Mouse (Mus musculus) gonadal fat pad, adult 2 months (tissue): ENCODE data around the gene Ephx3. TPM values are rescaled to one million over a fixed set of nuclear protein-coding genes. Genes with fewer than 3 reads are reported as not detected.
"Not testable (repeated sequence)": the region's sequence is repeated elsewhere in the genome, so short reads cannot be mapped to it uniquely, and the experiment has no call there.

Experiments used
- DNase-seq: peaks from one replicate; pipeline ENCODE4 v3.0.0-alpha.2; 2012; ENCODE audit warnings: low read depth
- polyA plus RNA-seq: library from polyadenylated mRNA; depleted of rRNA; stranded (reverse); fragments of >200 nt; gene quantifications from 2 replicates; pipeline ENCODE4 v1.2.3, GENCODE M21; 2012; rRNA removed

The Ephx3 gene
- polyA plus RNA-seq: 2.6 and 4.1 TPM in 2 replicates

DNA sequence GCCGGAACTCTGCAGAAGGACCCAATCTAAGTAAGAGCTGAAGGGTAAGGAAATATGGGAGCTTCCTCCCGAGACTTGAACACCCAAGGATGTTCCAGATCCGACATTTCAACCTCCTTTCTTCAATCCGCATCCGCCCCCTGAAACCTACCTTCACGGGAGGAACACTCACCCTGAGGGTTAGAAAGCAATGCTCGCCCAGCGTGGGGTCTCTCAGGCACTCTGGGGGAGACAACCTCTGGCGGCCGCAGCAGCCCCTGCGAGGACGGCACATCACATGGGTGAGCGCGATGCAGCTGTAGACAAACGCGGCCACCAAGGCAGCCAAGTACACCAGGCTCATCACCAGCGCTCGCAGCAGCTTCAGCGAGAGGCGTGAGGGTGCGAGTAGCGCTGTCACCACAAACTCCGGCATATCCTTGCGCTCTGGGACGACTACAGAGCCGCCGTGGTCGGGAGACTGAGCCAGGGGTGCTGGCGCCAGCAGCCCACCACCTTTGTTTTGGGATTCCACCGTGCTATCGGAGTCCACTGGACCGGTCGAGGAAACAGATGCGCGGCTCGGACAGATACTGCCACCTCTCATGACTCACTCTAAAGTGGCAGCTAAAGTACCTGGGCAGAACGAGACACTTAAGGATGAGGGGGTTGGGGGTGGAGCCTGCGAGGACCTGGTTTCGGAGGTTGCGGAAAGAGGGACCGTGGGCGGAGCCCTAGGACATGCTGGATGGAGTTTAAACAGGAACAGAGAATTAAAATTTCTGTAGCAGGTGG lies at the start of gene Ephx3:
Gene Ephx3, minus strand, starts transcription at position 687 of the 774 bp plus-strand sequence.
- DNase-seq: no peak

- no peak for DNase-seq
Observed at GRCm38 (mm10) chr17:32238589-32238988, 49.2 kb upstream of the Ephx3 start.

- DNase-seq: no peak
Observed at GRCm38 (mm10) chr17:32235534-32236191, 46.3 kb upstream of the Ephx3 start.

GRCm38 (mm10) chr17:32233174-32233573 lies 43.8 kb upstream of the Ephx3 start:
- DNase-seq: no peak

DNA sequence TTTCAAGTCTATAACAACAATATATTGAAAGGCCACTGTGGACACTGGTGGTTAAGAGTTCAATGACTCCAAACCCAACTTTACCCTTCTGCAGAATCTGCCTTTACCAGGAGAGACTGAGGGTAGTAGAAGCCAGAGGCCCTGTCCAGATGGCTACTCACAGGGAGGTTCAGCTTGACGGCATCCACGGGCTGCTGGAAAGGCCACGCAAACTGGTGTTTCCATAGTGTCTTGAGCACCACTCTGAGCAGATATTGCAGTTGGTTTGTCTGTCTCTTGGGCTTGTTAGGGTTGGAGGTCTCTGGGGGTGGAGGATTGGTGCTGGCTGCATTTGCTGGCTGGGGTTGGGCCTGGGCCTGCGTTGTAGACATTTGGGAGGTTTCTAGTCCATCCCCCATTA lies 39.9 kb upstream of the Ephx3 start:
- no peak for DNase-seq

DNA sequence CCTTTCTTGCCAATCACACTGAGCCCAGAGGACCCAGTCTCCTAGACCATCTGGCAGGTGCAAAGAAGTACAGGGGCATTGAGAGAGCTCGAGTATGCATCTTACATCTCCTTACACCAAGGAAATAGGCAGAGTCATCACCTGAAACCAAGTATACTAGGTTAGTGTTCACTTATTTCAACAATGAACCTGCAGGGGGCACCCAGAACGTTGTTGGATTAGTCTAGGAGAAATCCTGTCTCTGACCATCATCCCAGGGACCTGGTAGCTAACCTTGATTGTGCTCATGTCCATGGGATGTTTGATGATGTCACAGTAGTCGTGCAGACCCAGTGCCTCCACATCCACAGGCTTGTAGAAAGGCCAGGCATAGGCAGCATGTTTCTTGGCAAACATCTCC lies 31.5 kb upstream of the Ephx3 start:
- DNase-seq: no peak

DNA sequence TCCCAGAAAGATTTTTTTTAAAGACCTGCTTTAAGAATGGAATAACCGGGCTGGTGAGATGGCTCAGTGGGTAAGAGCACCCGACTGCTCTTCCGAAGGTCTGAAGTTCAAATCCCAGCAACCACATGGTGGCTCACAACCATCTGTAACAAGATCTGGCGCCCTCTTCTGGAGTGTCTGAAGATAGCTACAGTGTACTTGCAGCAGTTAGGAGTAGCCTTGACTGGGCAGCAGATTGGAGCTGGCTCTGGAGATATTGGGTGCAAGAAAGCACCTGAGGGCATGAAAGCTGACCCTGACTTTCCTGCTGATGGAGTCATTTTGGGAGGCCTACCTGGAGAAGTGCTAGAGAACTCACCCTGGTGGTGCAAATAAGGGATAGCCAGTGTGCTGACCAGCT lies 26.2 kb upstream of the Ephx3 start:
- DNase-seq: not testable (repeated sequence)

- DNase-seq: not testable (repeated sequence)
Observed at GRCm38 (mm10) chr17:32211554-32211953, 22.2 kb upstream of the Ephx3 start.

DNA sequence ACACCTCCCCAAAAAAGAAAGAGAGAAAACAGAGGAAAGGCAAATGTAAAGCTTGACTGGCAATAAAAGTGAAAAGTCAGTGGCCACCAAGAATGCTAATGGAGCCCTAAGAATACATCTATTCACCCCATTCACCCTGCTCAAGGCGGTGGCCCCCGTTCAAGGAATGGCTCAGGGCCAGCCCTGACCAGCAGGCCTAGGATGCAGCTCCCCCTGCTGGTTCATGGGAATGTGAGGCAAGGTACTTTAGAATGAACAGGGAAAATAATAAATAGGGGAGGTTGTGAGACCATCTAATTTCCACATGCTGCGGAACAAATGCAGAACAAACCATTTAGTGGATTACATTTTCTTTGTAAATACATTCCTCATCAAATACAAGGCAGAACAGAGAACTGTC lies 20.4 kb upstream of the Ephx3 start:
- no peak for DNase-seq

DNA sequence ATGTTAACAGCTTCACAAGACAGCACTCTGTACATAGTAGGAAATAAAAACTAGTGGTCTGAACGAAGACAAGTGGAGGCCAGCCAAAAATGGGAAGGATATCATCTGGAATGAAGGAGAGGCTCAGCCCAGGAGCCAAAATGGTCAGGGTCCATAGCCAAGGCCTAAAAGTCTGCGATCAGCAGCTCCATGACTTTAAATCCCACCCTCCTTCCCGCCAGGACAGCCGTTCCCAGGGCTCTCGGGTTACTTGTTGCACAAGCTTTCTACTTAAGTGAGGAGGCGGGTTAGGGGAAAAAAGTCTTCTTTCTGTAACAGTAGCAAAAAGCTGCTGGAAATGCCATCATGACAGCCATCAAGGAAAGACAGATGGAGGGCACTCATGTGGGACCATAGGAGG lies 19.8 kb upstream of the Ephx3 start:
- no peak for DNase-seq

DNA sequence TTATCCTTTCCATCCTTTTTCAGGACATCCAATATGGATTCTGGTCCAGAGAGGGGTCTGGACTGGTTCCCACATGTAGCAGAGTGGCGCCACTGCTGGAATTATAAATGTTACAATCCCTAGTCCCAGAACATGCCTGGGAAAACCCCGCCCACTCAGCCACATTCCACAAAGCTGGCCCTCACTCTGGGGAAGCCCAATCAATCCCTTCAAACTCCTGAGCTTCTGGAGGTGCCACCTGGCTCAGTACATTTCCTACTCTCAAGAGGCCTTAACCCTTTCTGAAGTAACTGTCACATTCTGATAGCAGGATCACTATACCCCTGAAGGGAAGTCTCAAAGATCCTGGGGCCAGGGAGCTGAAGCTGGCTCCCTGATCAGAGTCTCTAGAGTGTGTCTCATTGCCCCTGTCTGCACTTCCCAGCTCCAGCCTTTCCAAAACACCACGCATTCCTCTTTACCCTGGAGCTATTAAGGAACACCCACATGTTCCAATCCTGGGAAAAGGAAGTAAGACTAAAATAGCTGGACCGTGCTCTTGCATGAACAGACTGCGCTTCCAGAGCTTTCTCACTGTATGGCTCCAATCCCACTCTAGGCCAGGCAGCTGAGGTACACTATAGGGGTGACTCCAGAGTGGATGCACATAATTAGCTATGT lies 18.4 kb upstream of the Ephx3 start:
- DNase-seq: peak; percentile 54

DNA sequence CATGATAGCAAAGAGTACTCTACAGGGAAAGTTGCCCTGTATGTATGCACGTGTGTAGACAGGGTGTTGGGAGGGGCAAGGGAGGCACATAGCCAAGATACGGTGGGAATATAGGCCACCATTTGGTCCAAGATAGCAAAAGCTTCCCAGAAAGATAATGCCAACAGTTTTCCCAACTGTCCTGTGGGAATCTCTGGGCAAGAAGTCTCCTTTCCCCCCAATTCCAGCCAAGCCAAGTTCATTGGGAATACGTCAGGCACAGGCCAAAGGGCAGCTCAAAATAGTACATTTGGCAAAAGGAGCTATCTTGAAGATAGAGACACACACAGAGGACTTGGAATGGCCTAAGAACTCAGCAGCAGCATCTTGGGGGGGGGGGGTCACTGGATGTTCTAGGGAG lies 16.0 kb upstream of the Ephx3 start:
- no peak for DNase-seq

- DNase-seq: no peak
Observed at GRCm38 (mm10) chr17:32202972-32203371, 13.6 kb upstream of the Ephx3 start.

GRCm38 (mm10) chr17:32201086-32201485 lies 11.7 kb upstream of the Ephx3 start:
- no peak for DNase-seq

GRCm38 (mm10) chr17:32199796-32200195 lies 10.4 kb upstream of the Ephx3 start:
- DNase-seq: no peak

DNA sequence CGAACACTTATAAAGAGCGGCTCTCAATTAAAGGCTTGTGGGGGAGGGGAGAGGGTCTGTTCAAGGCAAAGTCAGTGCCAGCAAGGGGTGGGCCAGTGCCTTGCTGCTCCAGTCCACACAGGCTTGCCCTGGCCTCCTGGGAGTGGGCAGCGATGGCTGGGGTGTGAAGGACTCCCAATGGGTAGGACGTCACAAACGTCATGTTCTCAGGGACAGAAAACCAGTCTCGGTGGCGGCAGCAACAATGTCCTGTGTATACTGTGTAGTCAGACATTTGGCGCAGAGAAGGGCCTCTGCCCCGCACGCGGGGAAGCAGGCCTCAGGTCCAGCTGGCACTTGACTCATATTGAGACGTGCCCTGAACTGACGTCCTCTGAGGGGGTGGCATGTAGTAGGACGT lies 7.8 kb upstream of the Ephx3 start:
- no peak for DNase-seq

DNA sequence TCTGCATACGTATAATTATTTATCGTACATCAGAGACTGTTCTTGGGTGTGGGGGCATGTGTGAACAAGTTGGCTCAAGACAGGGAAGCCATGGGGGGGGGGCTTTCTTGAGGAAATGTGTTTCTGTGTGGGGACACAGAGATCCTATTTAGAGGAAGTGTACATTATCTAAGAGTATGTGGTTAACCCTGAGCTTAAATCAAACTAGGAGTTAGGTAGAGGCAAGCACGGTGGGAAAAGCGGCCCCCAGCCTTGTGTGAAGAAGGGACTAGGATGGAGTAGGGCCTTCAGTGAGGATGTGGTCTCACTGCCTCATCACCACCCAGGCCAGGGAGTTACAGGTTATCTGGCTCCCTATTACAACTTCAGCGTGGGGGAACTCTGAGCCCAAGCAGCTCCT lies 6.4 kb upstream of the Ephx3 start:
- DNase-seq: no peak

DNA sequence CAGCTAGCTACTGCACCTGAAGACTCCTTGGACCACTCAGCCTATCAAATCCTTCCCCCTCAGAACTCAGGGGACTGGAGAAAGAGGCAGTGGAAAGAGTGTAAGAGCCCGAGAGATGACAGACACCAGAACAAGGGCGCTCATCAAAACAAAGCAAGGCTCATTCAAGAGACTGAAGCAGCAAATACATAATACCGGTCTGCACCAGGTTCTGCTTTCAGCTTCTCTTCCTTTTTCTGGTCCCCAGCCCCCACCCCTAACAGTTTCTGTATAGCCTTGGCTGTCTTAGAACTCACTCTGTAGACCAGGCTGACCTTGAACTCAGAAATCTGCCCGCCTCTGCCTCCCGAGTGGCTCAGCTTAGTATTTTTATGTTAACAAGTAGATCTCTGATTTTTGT lies 3.7 kb upstream of the Ephx3 start:
- DNase-seq: no peak

DNA sequence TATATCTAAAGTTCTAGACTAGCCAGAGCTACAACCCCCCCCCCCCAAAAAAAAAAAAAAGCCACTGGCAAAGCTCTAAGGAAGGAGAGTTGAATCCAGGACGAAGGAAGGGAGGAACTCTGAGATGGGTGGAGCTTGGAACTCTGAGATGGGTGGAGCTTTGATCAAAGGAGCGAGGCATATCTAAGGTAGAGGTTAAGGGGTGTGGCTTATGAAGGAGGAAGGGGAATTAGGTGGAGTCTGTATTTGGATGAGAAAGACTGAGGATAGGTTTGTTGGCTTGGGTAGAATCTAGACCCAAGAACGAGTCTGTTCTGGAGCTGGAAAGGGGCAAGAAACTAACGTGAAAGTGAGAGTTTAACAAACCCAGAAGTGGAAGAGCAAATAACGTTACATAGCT lies 501 bp upstream of the Ephx3 start:
- no peak for DNase-seq

- DNase-seq: no peak
Observed at GRCm38 (mm10) chr17:32183017-32183416, 6.3 kb downstream of the Ephx3 start.

DNA sequence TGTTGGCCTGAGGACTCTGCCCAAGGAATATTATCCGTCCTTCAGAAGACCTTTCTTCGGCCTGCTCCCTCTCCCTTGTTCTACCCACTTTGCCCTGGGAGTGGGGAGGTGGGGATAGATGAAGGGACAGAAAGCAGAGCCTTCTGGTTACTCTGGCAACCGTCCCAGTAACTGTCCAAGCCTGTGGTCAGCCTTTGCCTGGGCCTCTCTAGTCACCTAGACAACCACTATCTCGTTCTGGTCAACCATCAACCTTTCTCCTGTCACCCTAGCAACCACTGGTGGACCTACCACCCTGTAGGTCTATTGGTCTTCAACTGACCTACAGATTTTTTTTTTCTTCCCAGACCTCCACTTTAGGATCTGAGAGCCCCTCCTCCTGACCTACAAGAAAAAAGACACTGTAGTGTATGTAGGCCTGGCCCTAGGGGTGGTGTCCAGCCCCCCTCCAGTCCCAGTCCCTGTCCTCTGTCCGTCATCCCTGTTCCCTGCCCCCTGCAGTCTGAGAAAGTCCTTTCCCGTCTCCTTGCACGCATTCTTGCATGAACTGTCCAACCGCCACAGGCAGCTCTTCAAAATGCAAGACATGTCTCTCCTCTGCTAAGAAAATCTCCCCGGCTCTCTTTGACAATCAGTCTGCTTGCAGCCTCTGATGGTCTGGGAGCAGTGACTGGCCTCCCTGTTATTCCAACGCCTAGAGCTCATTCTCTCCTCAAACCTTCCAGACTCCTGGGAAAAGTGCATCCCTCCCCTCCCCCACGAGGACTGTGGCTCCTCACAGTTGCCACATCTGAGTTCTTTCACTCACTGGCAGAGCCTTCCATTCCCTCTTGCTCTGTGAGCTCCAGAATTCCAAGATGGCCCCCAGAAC lies 9.5 kb downstream of the Ephx3 start:
- DNase-seq: no peak

- DNase-seq: no peak
Observed at GRCm38 (mm10) chr17:32176919-32177318, 12.4 kb downstream of the Ephx3 start.
